In genomic region chr11:49249811-49250421, GRCm38 (mm10) we compare ENCODE assay signal across 8 mouse cellular contexts. TPM values are rescaled to one million over a fixed set of nuclear protein-coding genes. Genes with fewer than 3 reads are reported as not detected.
DNase-seq lines count a peak whose midpoint lies in the region; ATAC-seq lines count a peak whose summit lies in the region.

No protein-coding gene starts in this region.

- peak overlapping the region; percentile 80 for H3K4me2 ChIP-seq in heart, embryonic 13.5 days
- H3K4me2 ChIP-seq in kidney, embryonic 15.5 days, result peak overlapping the region; percentile 74
- H3K4me2 ChIP-seq in stomach, embryonic 15.5 days, result peak overlapping the region; percentile 65

- WGBS in heart, embryonic 13.5 days, result 24% methylated on average over 10 of the region's 10 CpGs
- 34% methylated on average over 10 of the region's 10 CpGs for WGBS in forebrain, embryonic 10.5 days
- WGBS in kidney, embryonic 15.5 days, result 16% methylated on average over 10 of the region's 10 CpGs
- WGBS in stomach, embryonic 15.5 days, result 19% methylated on average over 10 of the region's 10 CpGs

- no peak for DNase-seq in heart, adult 8-10 months (ENCODE audit: low spot score)
- no peak for DNase-seq in forebrain, embryonic 10.5 days (ENCODE audit: extremely low spot score, low spot score)
- DNase-seq in cerebellum, postnatal 25 days, result no peak
- DNase-seq in testis, postnatal 14 days (ENCODE audit: low spot score), result no peak

- H3K9me3 ChIP-seq in heart, embryonic 13.5 days, result no peaks in the 10 kb centered on the region
- no peaks in the 10 kb centered on the region for H3K9me3 ChIP-seq in forebrain, embryonic 10.5 days
- H3K9me3 ChIP-seq in kidney, embryonic 15.5 days (replicated peaks), result no peaks in the 10 kb centered on the region
- H3K9me3 ChIP-seq in stomach, embryonic 15.5 days, result no peaks in the 10 kb centered on the region

- H3K27me3 ChIP-seq in heart, embryonic 13.5 days (replicated peaks), result no peaks in the 10 kb centered on the region
- H3K27me3 ChIP-seq in forebrain, embryonic 10.5 days (ENCODE audit: poor library complexity, severe bottlenecking), result no peaks in the 10 kb centered on the region
- H3K27me3 ChIP-seq in kidney, embryonic 15.5 days, result no peaks in the 10 kb centered on the region
- H3K27me3 ChIP-seq in stomach, embryonic 15.5 days (replicated peaks), result no peaks in the 10 kb centered on the region

- peak overlapping the region; percentile 69 for H3K4me3 ChIP-seq in heart, embryonic 13.5 days
- H3K4me3 ChIP-seq in forebrain, embryonic 10.5 days, result peak overlapping the region; percentile 82
- H3K4me3 ChIP-seq in kidney, embryonic 15.5 days (replicated peaks), result peak overlapping the region; percentile 77
- peak overlapping the region; percentile 72 for H3K4me3 ChIP-seq in stomach, embryonic 15.5 days (replicated peaks)

- H3K9ac ChIP-seq in heart, embryonic 13.5 days, result peak overlapping the region; percentile 89
- H3K9ac ChIP-seq in kidney, embryonic 15.5 days, result peak overlapping the region; percentile 83
- peak overlapping the region; percentile 77; the same call in 1 of the 2 replicates for H3K9ac ChIP-seq in stomach, embryonic 15.5 days

- ATAC-seq in heart, embryonic 13.5 days (ENCODE audit: extremely low read depth, insufficient number of reproducible peaks, low FRiP score, low TSS enrichment), result no peak
- no peak for ATAC-seq in kidney, embryonic 15.5 days (replicated peaks; ENCODE audit: low FRiP score)
- ATAC-seq in megakaryocyte, adult 5-6 weeks (ENCODE audit: poor library complexity, severe bottlenecking), result peak; percentile 13
- no peak for ATAC-seq in stomach, embryonic 15.5 days (ENCODE audit: insufficient read depth, low FRiP score, low read depth)

- H3K27ac ChIP-seq in heart, embryonic 13.5 days (replicated peaks), result peak overlapping the region; percentile 92
- H3K27ac ChIP-seq in forebrain, embryonic 10.5 days, result peak overlapping the region; percentile 95
- H3K27ac ChIP-seq in kidney, embryonic 15.5 days, result peak overlapping the region; percentile 96
- H3K27ac ChIP-seq in stomach, embryonic 15.5 days, result peak overlapping the region; percentile 96

- H3K36me3 ChIP-seq in heart, embryonic 13.5 days, result peaks cover 32% of the 10 kb centered on the region
- H3K36me3 ChIP-seq in forebrain, embryonic 10.5 days (replicated peaks), result peaks cover 24% of the 10 kb centered on the region
- H3K36me3 ChIP-seq in kidney, embryonic 15.5 days, result peaks cover 28% of the 10 kb centered on the region
- peaks cover 20% of the 10 kb centered on the region for H3K36me3 ChIP-seq in stomach, embryonic 15.5 days

- H3K4me1 ChIP-seq in heart, embryonic 13.5 days, result peaks cover 81% of the 10 kb centered on the region
- peaks cover 62% of the 10 kb centered on the region for H3K4me1 ChIP-seq in forebrain, embryonic 10.5 days
- peaks cover 74% of the 10 kb centered on the region for H3K4me1 ChIP-seq in kidney, embryonic 15.5 days
- H3K4me1 ChIP-seq in stomach, embryonic 15.5 days, result peaks cover 53% of the 10 kb centered on the region

RNA-seq across cellular contexts. Expression of gene Mgat1, which starts 5.9 kb away (rescaled TPM):
- polyA plus RNA-seq in heart, embryonic 13.5 days (2015; fragmentation: Nextera tagmentation; extraction: Ambion mirVana), result 44.2 and 44.9 TPM in 2 replicates
- 10 to 100 TPM; 62.4 to 80.4 (median 68.8) TPM for total RNA-seq in heart, adult 8-10 months (2022)
- 39.6 and 44.9 TPM in 2 replicates for polyA plus RNA-seq in forebrain, embryonic 10.5 days (2016; fragmentation: Nextera tagmentation; extraction: Ambion mirVana)
- 66.7 and 75.0 TPM in 2 replicates for polyA plus RNA-seq in kidney, embryonic 15.5 days (2015; fragmentation: Nextera tagmentation; extraction: Ambion mirVana)
- total RNA-seq in megakaryocyte, adult 5-6 weeks (2015), result 33.6 and 36.0 TPM in 2 replicates
- total RNA-seq in megakaryocyte, adult 5-6 weeks (2017), result 42.6 and 42.9 TPM in 2 replicates
- 59.3 and 59.9 TPM in 2 replicates for polyA plus RNA-seq in stomach, embryonic 15.5 days (2015; fragmentation: Nextera tagmentation; extraction: Ambion mirVana)

RNA-seq across cellular contexts. Expression of gene Olfr1393, which starts 28.2 kb away (rescaled TPM):
- 0.16 TPM in 1 of 2 replicates, not detected in the other for polyA plus RNA-seq in heart, embryonic 13.5 days (2015; fragmentation: Nextera tagmentation; extraction: Ambion mirVana)
- under 1 TPM; 0.41 to 0.50 (median 0.43) TPM for total RNA-seq in heart, adult 8-10 months (2022)
- 0.07 TPM in 1 of 2 replicates, not detected in the other for polyA plus RNA-seq in forebrain, embryonic 10.5 days (2016; fragmentation: Nextera tagmentation; extraction: Ambion mirVana)
- polyA plus RNA-seq in kidney, embryonic 15.5 days (2015; fragmentation: Nextera tagmentation; extraction: Ambion mirVana), result not detected in 2 replicates
- not detected in 2 replicates for total RNA-seq in megakaryocyte, adult 5-6 weeks (2015)
- total RNA-seq in megakaryocyte, adult 5-6 weeks (2017), result not detected in 2 replicates
- not detected in 2 replicates for polyA plus RNA-seq in stomach, embryonic 15.5 days (2015; fragmentation: Nextera tagmentation; extraction: Ambion mirVana)

RNA-seq across cellular contexts. Expression of gene Olfr1392, which starts 35.2 kb away (rescaled TPM):
- polyA plus RNA-seq in heart, embryonic 13.5 days (2015; fragmentation: Nextera tagmentation; extraction: Ambion mirVana), result not detected in 2 replicates
- total RNA-seq in heart, adult 8-10 months (2022), result not detected
- polyA plus RNA-seq in forebrain, embryonic 10.5 days (2016; fragmentation: Nextera tagmentation; extraction: Ambion mirVana), result not detected in 2 replicates
- 0.10 and 0.15 TPM in 2 replicates for polyA plus RNA-seq in kidney, embryonic 15.5 days (2015; fragmentation: Nextera tagmentation; extraction: Ambion mirVana)
- 0.84 TPM in 1 of 2 replicates, not detected in the other for total RNA-seq in megakaryocyte, adult 5-6 weeks (2015)
- not detected in 2 replicates for total RNA-seq in megakaryocyte, adult 5-6 weeks (2017)
- 0.06 TPM in 1 of 2 replicates, not detected in the other for polyA plus RNA-seq in stomach, embryonic 15.5 days (2015; fragmentation: Nextera tagmentation; extraction: Ambion mirVana)

RNA-seq across cellular contexts. Expression of gene Zfp62, which starts 46.8 kb away (rescaled TPM):
- 24.9 and 26.3 TPM in 2 replicates for polyA plus RNA-seq in heart, embryonic 13.5 days (2015; fragmentation: Nextera tagmentation; extraction: Ambion mirVana)
- 10 to 100 TPM; 25.0 to 31.7 (median 27.1) TPM for total RNA-seq in heart, adult 8-10 months (2022)
- polyA plus RNA-seq in forebrain, embryonic 10.5 days (2016; fragmentation: Nextera tagmentation; extraction: Ambion mirVana), result 42.3 and 49.2 TPM in 2 replicates
- polyA plus RNA-seq in kidney, embryonic 15.5 days (2015; fragmentation: Nextera tagmentation; extraction: Ambion mirVana), result 40.5 and 41.9 TPM in 2 replicates
- total RNA-seq in megakaryocyte, adult 5-6 weeks (2015), result 46.3 and 59.7 TPM in 2 replicates
- total RNA-seq in megakaryocyte, adult 5-6 weeks (2017), result 59.0 and 80.3 TPM in 2 replicates
- polyA plus RNA-seq in stomach, embryonic 15.5 days (2015; fragmentation: Nextera tagmentation; extraction: Ambion mirVana), result 31.0 and 34.2 TPM in 2 replicates

RNA-seq across cellular contexts. Expression of gene Olfr10, which starts 54.6 kb away (rescaled TPM):
- not detected in 2 replicates for polyA plus RNA-seq in heart, embryonic 13.5 days (2015; fragmentation: Nextera tagmentation; extraction: Ambion mirVana)
- not detected for total RNA-seq in heart, adult 8-10 months (2022)
- polyA plus RNA-seq in forebrain, embryonic 10.5 days (2016; fragmentation: Nextera tagmentation; extraction: Ambion mirVana), result not detected in 2 replicates
- polyA plus RNA-seq in kidney, embryonic 15.5 days (2015; fragmentation: Nextera tagmentation; extraction: Ambion mirVana), result not detected in 2 replicates
- total RNA-seq in megakaryocyte, adult 5-6 weeks (2015), result not detected in 2 replicates
- not detected in 2 replicates for total RNA-seq in megakaryocyte, adult 5-6 weeks (2017)
- not detected in 2 replicates for polyA plus RNA-seq in stomach, embryonic 15.5 days (2015; fragmentation: Nextera tagmentation; extraction: Ambion mirVana)
